ENCODE assay signal across 16 mouse cellular contexts in genomic region chr4:134994205-134994604, GRCm38 (mm10).
DNase-seq lines count a peak whose midpoint lies in the region; ATAC-seq lines count a peak whose summit lies in the region.
"Had no signal": no experiment of that assay in that cellular context is flagged by ENCODE, and none has a peak within 500 bp of the region (broad histone marks: within the 10 kb centered on the region; RNA-seq: fewer than 3 reads in every experiment).

No protein-coding gene starts in this region.

- H3K4me1 ChIP-seq in heart, embryonic 12.5 days (replicated peaks): peaks cover 6% of the 10 kb centered on the region; the same call in 1 of the 2 replicates

- DNase-seq in heart, adult 8-10 months (ENCODE audit: low spot score): peak; percentile 28
- peak; percentile 29 for DNase-seq in lung, postnatal 10 days
- no peak for DNase-seq in lung, postnatal 25 days (ENCODE audit: low spot score)
- peak; percentile 94 for DNase-seq in cerebellum, adult 8-10 months
- peak; percentile 32 for DNase-seq in heart, postnatal 4 days
- no peak for DNase-seq in retina, postnatal 1 day
- DNase-seq in embryo, embryonic 10 days (ENCODE audit: low spot score): no peak
- DNase-seq: B cell, adult 2 months; gastrocnemius, postnatal 10 days; kidney, postnatal 25 days; liver had no signal

- no peak for ATAC-seq in heart, embryonic 12.5 days (ENCODE audit: insufficient number of reproducible peaks, low FRiP score)
- ATAC-seq: forebrain, embryonic 14.5 days had no signal

- H3K4me2 ChIP-seq in heart, embryonic 12.5 days: no peak overlapping the region

- no peak overlapping the region for H3K9ac ChIP-seq in heart, embryonic 12.5 days

- WGBS in heart, embryonic 12.5 days: 68% methylated on average over 2 of the region's 2 CpGs

- H3K9me3 ChIP-seq in heart, embryonic 12.5 days (replicated peaks): no peaks in the 10 kb centered on the region
- H3K9me3 ChIP-seq: G1E had no signal

- peaks cover 31% of the 10 kb centered on the region for H3K27me3 ChIP-seq in heart, embryonic 12.5 days (replicated peaks)

- H3K4me3 ChIP-seq in heart, embryonic 12.5 days: no peak overlapping the region
- H3K4me3 ChIP-seq: left cerebral cortex, adult 2 months had no signal

- no peak overlapping the region for H3K27ac ChIP-seq in heart, embryonic 12.5 days (ENCODE audit: poor library complexity, severe bottlenecking)
- H3K27ac ChIP-seq: left cerebral cortex, adult 2 months; macrophage had no signal

- H3K36me3 ChIP-seq in heart, embryonic 12.5 days: no peaks in the 10 kb centered on the region
- H3K36me3 ChIP-seq: G1E had no signal

Comparison
In these comparisons a context has a peak if more than half of its experiments do, and no peak if none do; other contexts are left out.
1. DNase-seq: peak in heart, adult 8-10 months (single experiment), lung, postnatal 10 days (single experiment), cerebellum, adult 8-10 months (single experiment) and heart, postnatal 4 days (single experiment); none in lung, postnatal 25 days (single experiment), retina, postnatal 1 day (single experiment) and embryo, embryonic 10 days (single experiment).